Mouse (Mus musculus): ENCODE data around the gene Tmem204. TPM values are rescaled to one million over a fixed set of nuclear protein-coding genes. Genes with fewer than 3 reads are reported as not detected.

Gene Tmem204
- polyA plus RNA-seq, 1 experiment from 2014 or later = 12.6 TPM

- Histone ChIP-seq H3K27me3 (replicated peaks) (no peaks in the 10 kb centered on the region), H3K9ac (no peak overlapping the region), H3K4me2 (no peak overlapping the region), H3K27ac (no peak overlapping the region), H3K9me3 (no peaks in the 10 kb centered on the region), H3K4me1 (peaks cover 24% of the 10 kb centered on the region), H3K4me3 (no peak overlapping the region), H3K36me3 (replicated peaks) (peaks cover 19% of the 10 kb centered on the region; the same call in 1 of the 2 replicates)
- no peak for ATAC-seq (replicated peaks)
- WGBS = 89% methylated on average over 8 of the region's 8 CpGs
Observed at GRCm38 (mm10) chr17:25111739-25112422, 28.5 kb upstream of the Tmem204 start.

- no peak overlapping the region for H3K4me3 ChIP-seq
- H3K36me3 ChIP-seq (replicated peaks) = peaks cover 24% of the 10 kb centered on the region; the same call in 1 of the 2 replicates
- no peak overlapping the region for H3K4me2 ChIP-seq
- no peaks in the 10 kb centered on the region for H3K27me3 ChIP-seq (replicated peaks)
- H3K4me1 ChIP-seq = peaks cover 21% of the 10 kb centered on the region
- no peak for ATAC-seq (replicated peaks)
- no peak overlapping the region for H3K27ac ChIP-seq
- H3K9me3 ChIP-seq = no peaks in the 10 kb centered on the region
- WGBS = 94% methylated on average over 5 of the region's 5 CpGs
- H3K9ac ChIP-seq = no peak overlapping the region
Observed at GRCm38 (mm10) chr17:25111220-25111619, 27.8 kb upstream of the Tmem204 start.

- Histone ChIP-seq H3K4me3 (no peak overlapping the region), H3K36me3 (replicated peaks) (peaks cover 28% of the 10 kb centered on the region; the same call in 1 of the 2 replicates), H3K9ac (no peak overlapping the region), H3K4me2 (no peak overlapping the region), H3K27me3 (replicated peaks) (no peaks in the 10 kb centered on the region), H3K9me3 (no peaks in the 10 kb centered on the region), H3K4me1 (peaks cover 18% of the 10 kb centered on the region), H3K27ac (no peak overlapping the region)
- ATAC-seq (replicated peaks) = no peak
- 99% methylated on average over 6 of the region's 6 CpGs for WGBS
Observed at GRCm38 (mm10) chr17:25110590-25110989, 27.2 kb upstream of the Tmem204 start.

- Histone ChIP-seq H3K27me3 (replicated peaks) (no peaks in the 10 kb centered on the region), H3K27ac (no peak overlapping the region), H3K9me3 (no peaks in the 10 kb centered on the region), H3K4me3 (no peak overlapping the region), H3K36me3 (replicated peaks) (peaks cover 37% of the 10 kb centered on the region; the same call in 1 of the 2 replicates), H3K4me1 (peaks cover 11% of the 10 kb centered on the region), H3K4me2 (no peak overlapping the region), H3K9ac (no peak overlapping the region)
- 87% methylated on average over 2 of the region's 2 CpGs for WGBS
- no peak for ATAC-seq (replicated peaks)
Observed at GRCm38 (mm10) chr17:25109578-25109977, 26.2 kb upstream of the Tmem204 start.

- Histone ChIP-seq H3K4me2 (no peak overlapping the region), H3K4me3 (no peak overlapping the region), H3K36me3 (replicated peaks) (peaks cover 54% of the 10 kb centered on the region), H3K9ac (no peak overlapping the region), H3K9me3 (no peaks in the 10 kb centered on the region), H3K27me3 (replicated peaks) (no peaks in the 10 kb centered on the region), H3K4me1 (peaks cover 3% of the 10 kb centered on the region; the same call in 1 of the 2 replicates), H3K27ac (no peak overlapping the region)
- 95% methylated on average over 6 of the region's 16 CpGs for WGBS
- ATAC-seq (replicated peaks) = no peak
Observed at GRCm38 (mm10) chr17:25107786-25108185, 24.4 kb upstream of the Tmem204 start.

- H3K9ac ChIP-seq = no peak overlapping the region
- H3K27me3 ChIP-seq (replicated peaks) = no peaks in the 10 kb centered on the region
- H3K9me3 ChIP-seq = no peaks in the 10 kb centered on the region
- H3K4me1 ChIP-seq = no peaks in the 10 kb centered on the region
- ATAC-seq (replicated peaks) = no peak
- peaks cover 68% of the 10 kb centered on the region for H3K36me3 ChIP-seq (replicated peaks)
- H3K4me2 ChIP-seq = no peak overlapping the region
- H3K4me3 ChIP-seq = no peak overlapping the region
- WGBS = 95% methylated on average over 11 of the region's 11 CpGs
- H3K27ac ChIP-seq = no peak overlapping the region
Observed at GRCm38 (mm10) chr17:25101338-25101737, 17.9 kb upstream of the Tmem204 start.

GRCm38 (mm10) chr17:25100052-25100451 lies 16.7 kb upstream of the Tmem204 start:
- ATAC-seq (replicated peaks) = no peak
- no peaks in the 10 kb centered on the region for H3K4me1 ChIP-seq
- H3K36me3 ChIP-seq (replicated peaks) = peaks cover 59% of the 10 kb centered on the region
- H3K27ac ChIP-seq = no peak overlapping the region
- H3K4me2 ChIP-seq = no peak overlapping the region
- WGBS = 95% methylated on average over 6 of the region's 6 CpGs
- no peak overlapping the region for H3K4me3 ChIP-seq
- no peaks in the 10 kb centered on the region for H3K9me3 ChIP-seq
- H3K9ac ChIP-seq = no peak overlapping the region
- no peaks in the 10 kb centered on the region for H3K27me3 ChIP-seq (replicated peaks)

GRCm38 (mm10) chr17:25096221-25096620 lies 12.8 kb upstream of the Tmem204 start:
- no peaks in the 10 kb centered on the region for H3K27me3 ChIP-seq (replicated peaks)
- ATAC-seq (replicated peaks) = no peak
- 90% methylated on average over 2 of the region's 2 CpGs for WGBS

GRCm38 (mm10) chr17:25090450-25090849 lies 7.1 kb upstream of the Tmem204 start:
- Histone ChIP-seq H3K36me3 (replicated peaks) (0 out of 2 replicates have a peak, but pooled peaks cover 7% of the 10 kb centered on the region), H3K4me2 (no peak overlapping the region), H3K27ac (no peak overlapping the region), H3K4me3 (no peak overlapping the region), H3K4me1 (no peaks in the 10 kb centered on the region), H3K9me3 (no peaks in the 10 kb centered on the region), H3K27me3 (replicated peaks) (no peaks in the 10 kb centered on the region), H3K9ac (no peak overlapping the region)
- no peak for ATAC-seq (replicated peaks)
- 94% methylated on average over 10 of the region's 10 CpGs for WGBS

More at GRCm38 (mm10) chr17:25096221-25096620, 12.8 kb upstream of the Tmem204 start:
- no peaks in the 10 kb centered on the region for H3K9me3 ChIP-seq
- no peak overlapping the region for H3K27ac ChIP-seq
- H3K36me3 ChIP-seq (replicated peaks) = peaks cover 29% of the 10 kb centered on the region; the same call in 1 of the 2 replicates
- H3K4me1 ChIP-seq = no peaks in the 10 kb centered on the region
- no peak overlapping the region for H3K4me3 ChIP-seq
- H3K9ac ChIP-seq = no peak overlapping the region
- H3K4me2 ChIP-seq = no peak overlapping the region

- no peaks in the 10 kb centered on the region for H3K4me1 ChIP-seq
- 94% methylated on average over 10 of the region's 10 CpGs for WGBS
- no peaks in the 10 kb centered on the region for H3K27me3 ChIP-seq (replicated peaks)
- no peak overlapping the region for H3K4me2 ChIP-seq
- H3K4me3 ChIP-seq = no peak overlapping the region
- no peak overlapping the region for H3K27ac ChIP-seq
- no peaks in the 10 kb centered on the region for H3K9me3 ChIP-seq
- no peak overlapping the region for H3K9ac ChIP-seq
- 0 out of 2 replicates have a peak, but pooled peaks cover 7% of the 10 kb centered on the region for H3K36me3 ChIP-seq (replicated peaks)
- ATAC-seq (replicated peaks) = no peak
Observed at GRCm38 (mm10) chr17:25089158-25089557, 5.8 kb upstream of the Tmem204 start.

- ATAC-seq (replicated peaks) = no peak
- Histone ChIP-seq H3K36me3 (replicated peaks) (no peaks in the 10 kb centered on the region), H3K9me3 (no peaks in the 10 kb centered on the region), H3K4me1 (no peaks in the 10 kb centered on the region), H3K4me2 (no peak overlapping the region), H3K27ac (no peak overlapping the region), H3K9ac (no peak overlapping the region), H3K27me3 (replicated peaks) (no peaks in the 10 kb centered on the region), H3K4me3 (no peak overlapping the region)
- 95% methylated on average over 7 of the region's 7 CpGs for WGBS
Observed at GRCm38 (mm10) chr17:25086724-25087123, 3.3 kb upstream of the Tmem204 start.

- Histone ChIP-seq H3K4me3 (no peak overlapping the region), H3K27ac (no peak overlapping the region), H3K9me3 (no peaks in the 10 kb centered on the region), H3K36me3 (replicated peaks) (no peaks in the 10 kb centered on the region), H3K27me3 (replicated peaks) (no peaks in the 10 kb centered on the region), H3K9ac (no peak overlapping the region), H3K4me1 (no peaks in the 10 kb centered on the region), H3K4me2 (no peak overlapping the region)
- 80% methylated on average over 13 of the region's 13 CpGs for WGBS
- ATAC-seq (replicated peaks) = no peak
Observed at GRCm38 (mm10) chr17:25084835-25085385, 1.5 kb upstream of the Tmem204 start.

GRCm38 (mm10) chr17:25082887-25083286 lies 504 bp downstream of the Tmem204 start:
- Histone ChIP-seq H3K9ac (no peak overlapping the region), H3K4me2 (no peak overlapping the region), H3K4me1 (no peaks in the 10 kb centered on the region), H3K27me3 (replicated peaks) (no peaks in the 10 kb centered on the region), H3K9me3 (no peaks in the 10 kb centered on the region), H3K36me3 (replicated peaks) (no peaks in the 10 kb centered on the region), H3K4me3 (no peak overlapping the region), H3K27ac (no peak overlapping the region)
- 78% methylated on average over 3 of the region's 3 CpGs for WGBS
- no peak for ATAC-seq (replicated peaks)
